Mouse (Mus musculus): ENCODE results near the gene 4930519P11Rik. TPM values are rescaled to one million over a fixed set of nuclear protein-coding genes. Genes with fewer than 3 reads are reported as not detected.

4930519P11Rik gene
- polyA plus RNA-seq, 1 experiment from 2014 or later: not detected

- 71% methylated on average over 3 of the region's 3 CpGs for WGBS
- Histone ChIP-seq H3K4me1 (replicated peaks) (no peaks in the 10 kb centered on the region), H3K27me3 (ENCODE audit: insufficient read depth, poor library complexity, severe bottlenecking) (no peaks in the 10 kb centered on the region), H3K27ac (no peak overlapping the region), H3K4me3 (no peak overlapping the region), H3K9me3 (no peaks in the 10 kb centered on the region), H3K36me3 (peaks cover 13% of the 10 kb centered on the region; the same call in 1 of the 2 replicates)
- DNase-seq (ENCODE audit: low spot score): no peak
These were observed 20.2 kb downstream of the 4930519P11Rik start for GRCm38 (mm10) chr2:154593025-154593424.

GRCm38 (mm10) chr2:154591239-154591638, 22.0 kb downstream of the 4930519P11Rik start:
- Histone ChIP-seq H3K27ac (no peak overlapping the region), H3K9me3 (no peaks in the 10 kb centered on the region), H3K36me3 (peaks cover 16% of the 10 kb centered on the region; the same call in 1 of the 2 replicates), H3K27me3 (ENCODE audit: insufficient read depth, poor library complexity, severe bottlenecking) (no peaks in the 10 kb centered on the region), H3K4me1 (replicated peaks) (no peaks in the 10 kb centered on the region), H3K4me3 (no peak overlapping the region)
- WGBS: 86% methylated on average over 3 of the region's 3 CpGs
- no peak for DNase-seq (ENCODE audit: low spot score)

GRCm38 (mm10) chr2:154589051-154589450, 24.2 kb downstream of the 4930519P11Rik start:
- Histone ChIP-seq H3K4me1 (replicated peaks) (peaks cover 19% of the 10 kb centered on the region), H3K27me3 (ENCODE audit: insufficient read depth, poor library complexity, severe bottlenecking) (no peaks in the 10 kb centered on the region), H3K9me3 (no peaks in the 10 kb centered on the region), H3K4me3 (no peak overlapping the region), H3K27ac (no peak overlapping the region), H3K36me3 (peaks cover 14% of the 10 kb centered on the region; the same call in 1 of the 2 replicates)
- no peak for DNase-seq (ENCODE audit: low spot score)
- WGBS: 81% methylated on average over 4 of the region's 4 CpGs

GRCm38 (mm10) chr2:154586405-154586804, 26.8 kb downstream of the 4930519P11Rik start:
- 68% methylated on average over 5 of the region's 5 CpGs for WGBS
- H3K27ac ChIP-seq: no peak overlapping the region

GRCm38 (mm10) chr2:154584931-154585601, 28.2 kb downstream of the 4930519P11Rik start:
- Histone ChIP-seq H3K4me3 (no peak overlapping the region), H3K27me3 (ENCODE audit: insufficient read depth, poor library complexity, severe bottlenecking) (no peaks in the 10 kb centered on the region), H3K27ac (peak overlapping the region; percentile 76), H3K9me3 (no peaks in the 10 kb centered on the region), H3K36me3 (peaks cover 3% of the 10 kb centered on the region; the same call in 1 of the 2 replicates), H3K4me1 (replicated peaks) (peaks cover 29% of the 10 kb centered on the region)
- no peak for DNase-seq (ENCODE audit: low spot score)
- 76% methylated on average over 17 of the region's 17 CpGs for WGBS

More at GRCm38 (mm10) chr2:154586405-154586804, 26.8 kb downstream of the 4930519P11Rik start:
- Histone ChIP-seq H3K27me3 (ENCODE audit: insufficient read depth, poor library complexity, severe bottlenecking) (no peaks in the 10 kb centered on the region), H3K9me3 (no peaks in the 10 kb centered on the region), H3K36me3 (peaks cover 3% of the 10 kb centered on the region; the same call in 1 of the 2 replicates), H3K4me3 (no peak overlapping the region), H3K4me1 (replicated peaks) (peaks cover 25% of the 10 kb centered on the region)
- DNase-seq (ENCODE audit: low spot score): peak; percentile 48

- H3K9me3 ChIP-seq: no peaks in the 10 kb centered on the region
- H3K36me3 ChIP-seq: peaks cover 3% of the 10 kb centered on the region; the same call in 1 of the 2 replicates
- H3K27me3 ChIP-seq (ENCODE audit: insufficient read depth, poor library complexity, severe bottlenecking): no peaks in the 10 kb centered on the region
- WGBS: 76% methylated on average over 15 of the region's 15 CpGs
- H3K27ac ChIP-seq: peak overlapping the region; percentile 76
- H3K4me3 ChIP-seq: no peak overlapping the region
- H3K4me1 ChIP-seq (replicated peaks): peaks cover 29% of the 10 kb centered on the region
- no peak for DNase-seq (ENCODE audit: low spot score)
These were observed 29.0 kb downstream of the 4930519P11Rik start for GRCm38 (mm10) chr2:154583906-154584872.

- Histone ChIP-seq H3K27me3 (ENCODE audit: insufficient read depth, poor library complexity, severe bottlenecking) (no peaks in the 10 kb centered on the region), H3K36me3 (no peaks in the 10 kb centered on the region), H3K4me1 (replicated peaks) (peaks cover 49% of the 10 kb centered on the region), H3K27ac (peak overlapping the region; percentile 74; the same call in 1 of the 2 replicates), H3K9me3 (no peaks in the 10 kb centered on the region), H3K4me3 (no peak overlapping the region)
- 88% methylated on average over 1 of the region's 1 CpGs for WGBS
- DNase-seq (ENCODE audit: low spot score): no peak
These were observed 31.8 kb downstream of the 4930519P11Rik start for GRCm38 (mm10) chr2:154581421-154581820.

GRCm38 (mm10) chr2:154580586-154580985, 32.7 kb downstream of the 4930519P11Rik start:
- no peaks in the 10 kb centered on the region for H3K27me3 ChIP-seq (ENCODE audit: insufficient read depth, poor library complexity, severe bottlenecking)
- no peak for DNase-seq (ENCODE audit: low spot score)
- peak overlapping the region; percentile 74 for H3K27ac ChIP-seq
- no peak overlapping the region for H3K4me3 ChIP-seq
- no peaks in the 10 kb centered on the region for H3K36me3 ChIP-seq
- peaks cover 50% of the 10 kb centered on the region for H3K4me1 ChIP-seq (replicated peaks)
- WGBS: 81% methylated on average over 8 of the region's 8 CpGs
- no peaks in the 10 kb centered on the region for H3K9me3 ChIP-seq

GRCm38 (mm10) chr2:154577744-154578067, 35.5 kb downstream of the 4930519P11Rik start:
- H3K4me1 ChIP-seq (replicated peaks): peaks cover 39% of the 10 kb centered on the region
- peak overlapping the region; percentile 86 for H3K27ac ChIP-seq
- 52% methylated on average over 6 of the region's 6 CpGs for WGBS
- H3K4me3 ChIP-seq: peak overlapping the region; percentile 20; the same call in 1 of the 2 replicates
- no peaks in the 10 kb centered on the region for H3K36me3 ChIP-seq
- no peaks in the 10 kb centered on the region for H3K27me3 ChIP-seq (ENCODE audit: insufficient read depth, poor library complexity, severe bottlenecking)
- no peak for DNase-seq (ENCODE audit: low spot score)
- no peaks in the 10 kb centered on the region for H3K9me3 ChIP-seq

- no peaks in the 10 kb centered on the region for H3K27me3 ChIP-seq (ENCODE audit: insufficient read depth, poor library complexity, severe bottlenecking)
- H3K4me3 ChIP-seq: peak overlapping the region; percentile 20; the same call in 1 of the 2 replicates
- WGBS: 28% methylated on average over 12 of the region's 12 CpGs
- H3K36me3 ChIP-seq: no peaks in the 10 kb centered on the region
- H3K9me3 ChIP-seq: no peaks in the 10 kb centered on the region
- H3K27ac ChIP-seq: peak overlapping the region; percentile 86
- peak; percentile 82 for DNase-seq (ENCODE audit: low spot score)
- H3K4me1 ChIP-seq (replicated peaks): peaks cover 39% of the 10 kb centered on the region
These were observed 36.1 kb downstream of the 4930519P11Rik start for GRCm38 (mm10) chr2:154576876-154577743.

- 40% methylated on average over 7 of the region's 7 CpGs for WGBS
- peaks cover 56% of the 10 kb centered on the region for H3K4me1 ChIP-seq (replicated peaks)
- no peaks in the 10 kb centered on the region for H3K27me3 ChIP-seq (ENCODE audit: insufficient read depth, poor library complexity, severe bottlenecking)
- no peaks in the 10 kb centered on the region for H3K9me3 ChIP-seq
- peak overlapping the region; percentile 79 for H3K27ac ChIP-seq
- no peak overlapping the region for H3K4me3 ChIP-seq
- H3K36me3 ChIP-seq: no peaks in the 10 kb centered on the region
- no peak for DNase-seq (ENCODE audit: low spot score)
These were observed 39.0 kb downstream of the 4930519P11Rik start for GRCm38 (mm10) chr2:154574271-154574670.

GRCm38 (mm10) chr2:154572996-154573395, 40.2 kb downstream of the 4930519P11Rik start:
- peaks cover 2% of the 10 kb centered on the region; the same call in 1 of the 2 replicates for H3K36me3 ChIP-seq
- no peaks in the 10 kb centered on the region for H3K9me3 ChIP-seq
- DNase-seq (ENCODE audit: low spot score): no peak
- no peaks in the 10 kb centered on the region for H3K27me3 ChIP-seq (ENCODE audit: insufficient read depth, poor library complexity, severe bottlenecking)
- H3K4me1 ChIP-seq (replicated peaks): peaks cover 66% of the 10 kb centered on the region
- 82% methylated on average over 3 of the region's 3 CpGs for WGBS
- H3K4me3 ChIP-seq: no peak overlapping the region
- H3K27ac ChIP-seq: 0 out of 2 replicates have a peak overlapping the region, but pooled peaks have one; percentile 29

Measured in hindbrain, embryonic 10.5 days (tissue).